In the genomic region with DNA sequence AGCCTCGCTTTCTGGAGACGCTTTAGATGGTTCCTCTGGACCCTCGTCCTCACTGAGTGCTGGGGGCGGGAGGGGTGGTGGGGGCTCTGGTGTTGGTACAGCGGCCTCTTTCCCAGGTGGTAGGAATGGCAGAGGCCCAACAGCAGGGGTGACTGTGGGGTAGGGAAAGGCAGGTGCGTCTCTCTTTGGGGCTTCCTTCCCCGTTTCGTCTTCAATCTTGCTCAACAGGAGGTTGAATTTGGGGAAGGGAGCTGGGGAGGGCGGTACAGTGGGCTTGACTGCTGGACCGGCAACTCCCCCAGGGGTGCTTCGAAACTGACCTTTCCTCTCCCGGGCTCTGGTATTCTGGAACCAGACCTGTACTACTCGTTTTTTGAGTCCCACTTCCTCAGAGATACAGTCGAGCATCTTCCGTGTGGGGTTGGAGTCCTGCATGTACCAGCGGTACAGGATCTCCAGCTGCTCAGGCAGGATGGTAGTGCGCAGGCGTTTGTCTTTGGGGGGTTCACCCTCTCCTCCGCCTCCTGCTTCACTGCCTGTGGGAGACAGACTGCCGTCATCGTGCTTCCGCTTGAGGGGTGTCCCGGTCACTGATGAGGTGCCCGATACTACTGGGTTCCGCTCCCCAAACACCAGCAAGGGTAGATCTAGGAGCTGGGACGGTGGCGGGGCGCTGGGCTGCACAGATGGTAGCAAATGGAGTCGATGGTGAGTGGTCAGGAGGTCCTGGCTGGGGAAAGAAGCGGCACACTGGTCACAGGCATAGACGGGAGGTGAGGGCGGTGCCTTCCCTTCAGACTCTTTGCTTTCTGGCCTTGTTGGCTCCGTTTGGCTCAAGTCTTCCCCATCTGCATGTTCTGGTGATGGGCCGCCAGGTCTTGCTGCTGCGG, we compare ENCODE assay signal across 16 mouse cellular contexts. TPM values are rescaled to one million over a fixed set of nuclear protein-coding genes. Genes with fewer than 3 reads are reported as not detected.
DNase-seq lines count a peak whose midpoint lies in the region; ATAC-seq and TF ChIP-seq lines count a peak whose summit lies in the region.
"Had no signal": no experiment of that assay in that cellular context is flagged by ENCODE, and none has a peak within 500 bp of the region (broad histone marks: within the 10 kb centered on the region; RNA-seq: fewer than 3 reads in every experiment).

No protein-coding gene starts in this region.

- 75% methylated on average over 35 of the region's 35 CpGs for WGBS in hindbrain, postnatal 0 days
- 76% methylated on average over 35 of the region's 35 CpGs for WGBS in hindbrain, embryonic 13.5 days
- 86% methylated on average over 35 of the region's 35 CpGs for WGBS in forebrain, embryonic 16.5 days

- peaks cover 16% of the 10 kb centered on the region for H3K4me1 ChIP-seq in hindbrain, postnatal 0 days (ENCODE audit: insufficient read depth, low read length)
- H3K4me1 ChIP-seq in hindbrain, embryonic 13.5 days (replicated peaks): peaks cover 47% of the 10 kb centered on the region
- peaks cover 93% of the 10 kb centered on the region for H3K4me1 ChIP-seq in E14TG2a.4 (replicated peaks; ENCODE audit: low read depth, low read length)
- H3K4me1 ChIP-seq in forebrain, embryonic 16.5 days (replicated peaks; ENCODE audit: control insufficient read depth, insufficient read depth, low read length): peaks cover 47% of the 10 kb centered on the region

- no peak overlapping the region for H3K4me2 ChIP-seq in hindbrain, postnatal 0 days (ENCODE audit: low read depth, low read length)
- no peak overlapping the region for H3K4me2 ChIP-seq in hindbrain, embryonic 13.5 days
- no peak overlapping the region for H3K4me2 ChIP-seq in forebrain, embryonic 16.5 days (ENCODE audit: low read length)
- H3K4me2 ChIP-seq: embryonic facial prominence, embryonic 12.5 days; limb, embryonic 15.5 days had no signal

- no peak for DNase-seq in hindbrain, postnatal 0 days (ENCODE audit: low spot score)
- DNase-seq in brain, adult 2 months (ENCODE audit: low read depth, low spot score): peak; percentile 74
- no peak for DNase-seq in lung, postnatal 14 days
- DNase-seq: adrenal gland, adult 8-10 months; heart, postnatal 14 days; right cerebral cortex, adult 18-20 months had no signal

- peaks cover 34% of the 10 kb centered on the region for H3K36me3 ChIP-seq in hindbrain, postnatal 0 days (ENCODE audit: insufficient read depth, low read length)
- H3K36me3 ChIP-seq in hindbrain, embryonic 13.5 days: peaks cover 78% of the 10 kb centered on the region
- peaks cover 80% of the 10 kb centered on the region for H3K36me3 ChIP-seq in E14TG2a.4 (ENCODE audit: insufficient read depth, low read length)
- peaks cover 27% of the 10 kb centered on the region for H3K36me3 ChIP-seq in forebrain, embryonic 16.5 days (ENCODE audit: control insufficient read depth, insufficient read depth)

- H3K4me3 ChIP-seq in hindbrain, postnatal 0 days (ENCODE audit: low read length): no peak overlapping the region
- H3K4me3 ChIP-seq in hindbrain, embryonic 13.5 days: no peak overlapping the region
- peak overlapping the region; percentile 68 for H3K4me3 ChIP-seq in E14TG2a.4 (replicated peaks; ENCODE audit: low read length)
- no peak overlapping the region for H3K4me3 ChIP-seq in forebrain, embryonic 16.5 days (replicated peaks; ENCODE audit: low read length)
- H3K4me3 ChIP-seq: embryonic facial prominence, embryonic 12.5 days; limb, embryonic 15.5 days had no signal

- TF ChIP-seq CTCF in hindbrain, postnatal 0 days (IDR thresholded peaks at IDR 0.05; ENCODE audit: low read depth): no peak
- no peak for TF ChIP-seq CTCF in E14TG2a.4 (conservative IDR thresholded peaks at IDR 0.05; ENCODE audit: low read length)

- no peaks in the 10 kb centered on the region for H3K9me3 ChIP-seq in hindbrain, postnatal 0 days (ENCODE audit: low read length)
- H3K9me3 ChIP-seq in hindbrain, embryonic 13.5 days: no peaks in the 10 kb centered on the region
- no peaks in the 10 kb centered on the region for H3K9me3 ChIP-seq in E14TG2a.4 (ENCODE audit: low read length)
- no peaks in the 10 kb centered on the region for H3K9me3 ChIP-seq in forebrain, embryonic 16.5 days (ENCODE audit: control insufficient read depth, low read length)
- H3K9me3 ChIP-seq: embryonic facial prominence, embryonic 12.5 days; limb, embryonic 15.5 days had no signal

- no peaks in the 10 kb centered on the region for H3K27me3 ChIP-seq in hindbrain, postnatal 0 days (ENCODE audit: insufficient read depth, low read length)
- no peaks in the 10 kb centered on the region for H3K27me3 ChIP-seq in hindbrain, embryonic 13.5 days
- no peaks in the 10 kb centered on the region for H3K27me3 ChIP-seq in E14TG2a.4 (ENCODE audit: insufficient read depth, low read length)
- no peaks in the 10 kb centered on the region for H3K27me3 ChIP-seq in forebrain, embryonic 16.5 days (replicated peaks; ENCODE audit: control insufficient read depth, insufficient read depth, low read length)
- H3K27me3 ChIP-seq: embryonic facial prominence, embryonic 12.5 days; limb, embryonic 15.5 days; Patski had no signal

- ATAC-seq in hindbrain, postnatal 0 days: no peak
- no peak for ATAC-seq in hindbrain, embryonic 13.5 days (ENCODE audit: low FRiP score)
- no peak for ATAC-seq in forebrain, embryonic 16.5 days
- no peak for ATAC-seq in inflammation-experienced regulatory T-cells, adult 6 months
- ATAC-seq: CD4-positive, CD25-positive, alpha-beta regulatory T cell, adult 4 months; Patski had no signal

- H3K9ac ChIP-seq in hindbrain, postnatal 0 days (replicated peaks; ENCODE audit: low read length): no peak overlapping the region
- H3K9ac ChIP-seq in hindbrain, embryonic 13.5 days: no peak overlapping the region
- no peak overlapping the region for H3K9ac ChIP-seq in forebrain, embryonic 16.5 days (replicated peaks; ENCODE audit: low read depth, low read length)
- H3K9ac ChIP-seq: embryonic facial prominence, embryonic 12.5 days; limb, embryonic 15.5 days had no signal

- H3K27ac ChIP-seq in hindbrain, postnatal 0 days: 0 out of 2 replicates have a peak overlapping the region, but pooled peaks have one; percentile 16
- H3K27ac ChIP-seq in hindbrain, embryonic 13.5 days: no peak overlapping the region
- peak overlapping the region; percentile 53; the same call in 1 of the 2 replicates for H3K27ac ChIP-seq in forebrain, embryonic 16.5 days (ENCODE audit: low read length)
- H3K27ac ChIP-seq: embryonic facial prominence, embryonic 12.5 days; kidney, postnatal 0 days; limb, embryonic 15.5 days; macrophage had no signal

RNA-seq across cellular contexts. Expression of a gene that starts 27.4 kb away (rescaled TPM):
- total RNA-seq in hindbrain, postnatal 0 days (2014; rRNA removed): 10.7 and 10.9 TPM in 2 replicates
- polyA plus RNA-seq in hindbrain, postnatal 0 days (2015; fragmentation: Nextera tagmentation; extraction: Ambion mirVana): 8.1 and 8.4 TPM in 2 replicates
- polyA plus RNA-seq in hindbrain, embryonic 13.5 days (2015; fragmentation: Nextera tagmentation; extraction: Ambion mirVana): 29.4 and 31.9 TPM in 2 replicates
- polyA plus RNA-seq in forebrain, embryonic 16.5 days (2015; fragmentation: Nextera tagmentation; extraction: Ambion mirVana): 21.5 and 32.9 TPM in 2 replicates
- polyA plus RNA-seq in inflammation-experienced regulatory T-cells, adult 6 months (2017; shearing (Covaris generic)): 1 to 10 TPM; 4.1 to 4.9 (median 4.2) TPM

RNA-seq across cellular contexts. Expression of a gene that starts 29.9 kb away (rescaled TPM):
- 37.7 and 44.1 TPM in 2 replicates for total RNA-seq in hindbrain, postnatal 0 days (2014; rRNA removed)
- 31.8 and 32.8 TPM in 2 replicates for polyA plus RNA-seq in hindbrain, postnatal 0 days (2015; fragmentation: Nextera tagmentation; extraction: Ambion mirVana)
- 29.8 and 30.7 TPM in 2 replicates for polyA plus RNA-seq in hindbrain, embryonic 13.5 days (2015; fragmentation: Nextera tagmentation; extraction: Ambion mirVana)
- polyA plus RNA-seq in forebrain, embryonic 16.5 days (2015; fragmentation: Nextera tagmentation; extraction: Ambion mirVana): 55.2 and 56.6 TPM in 2 replicates
- 10 to 100 TPM in 1 of 3 experiments, 1 to 10 TPM in 2; 7.8 to 12.1 (median 9.3) TPM for polyA plus RNA-seq in inflammation-experienced regulatory T-cells, adult 6 months (2017; shearing (Covaris generic))

RNA-seq across cellular contexts. Expression of a gene that starts 41.7 kb away (rescaled TPM):
- total RNA-seq in hindbrain, postnatal 0 days (2014; rRNA removed): 5.7 and 6.5 TPM in 2 replicates
- 5.9 and 6.1 TPM in 2 replicates for polyA plus RNA-seq in hindbrain, postnatal 0 days (2015; fragmentation: Nextera tagmentation; extraction: Ambion mirVana)
- 6.5 and 6.6 TPM in 2 replicates for polyA plus RNA-seq in hindbrain, embryonic 13.5 days (2015; fragmentation: Nextera tagmentation; extraction: Ambion mirVana)
- polyA plus RNA-seq in forebrain, embryonic 16.5 days (2015; fragmentation: Nextera tagmentation; extraction: Ambion mirVana): 13.3 and 16.5 TPM in 2 replicates
- 100 to 1,000 TPM; 103 to 111 (median 110) TPM for polyA plus RNA-seq in inflammation-experienced regulatory T-cells, adult 6 months (2017; shearing (Covaris generic))

RNA-seq across cellular contexts. Expression of a gene that starts 49.5 kb away (rescaled TPM):
- total RNA-seq in hindbrain, postnatal 0 days (2014; rRNA removed): 16.6 and 25.4 TPM in 2 replicates
- 53.2 and 55.2 TPM in 2 replicates for polyA plus RNA-seq in hindbrain, postnatal 0 days (2015; fragmentation: Nextera tagmentation; extraction: Ambion mirVana)
- polyA plus RNA-seq in hindbrain, embryonic 13.5 days (2015; fragmentation: Nextera tagmentation; extraction: Ambion mirVana): 53.4 and 53.7 TPM in 2 replicates
- 58.8 and 61.2 TPM in 2 replicates for polyA plus RNA-seq in forebrain, embryonic 16.5 days (2015; fragmentation: Nextera tagmentation; extraction: Ambion mirVana)
- polyA plus RNA-seq in inflammation-experienced regulatory T-cells, adult 6 months (2017; shearing (Covaris generic)): 100 to 1,000 TPM; 177 to 182 (median 181) TPM

RNA-seq across cellular contexts. Expression of a gene that starts 52.0 kb away (rescaled TPM):
- 124 and 126 TPM in 2 replicates for total RNA-seq in hindbrain, postnatal 0 days (2014; rRNA removed)
- 28.3 and 29.4 TPM in 2 replicates for polyA plus RNA-seq in hindbrain, postnatal 0 days (2015; fragmentation: Nextera tagmentation; extraction: Ambion mirVana)
- polyA plus RNA-seq in hindbrain, embryonic 13.5 days (2015; fragmentation: Nextera tagmentation; extraction: Ambion mirVana): 22.2 and 22.6 TPM in 2 replicates
- polyA plus RNA-seq in forebrain, embryonic 16.5 days (2015; fragmentation: Nextera tagmentation; extraction: Ambion mirVana): 33.6 and 45.1 TPM in 2 replicates
- not detected for polyA plus RNA-seq in inflammation-experienced regulatory T-cells, adult 6 months (2017; shearing (Covaris generic))
- polyA plus RNA-seq: CD4-positive, CD25-positive, alpha-beta regulatory T cell, adult 4 months; macrophage had no signal
